Mouse (Mus musculus) forebrain, embryonic 13.5 days (tissue): ENCODE measurements around the gene Fat2. TPM values are rescaled to one million over a fixed set of nuclear protein-coding genes. Genes with fewer than 3 reads are reported as not detected.

Experiments
- ATAC-seq: fragments of 200-750 bp; cut with Nextera tagmentation; 2 replicates; pipeline ENCODE4 v1.8.0; 2017
- H3K27ac ChIP-seq: fragments of 300-500 bp; sonication (generic); 2 replicates; pipeline ENCODE4 v1.5.1; 2015; ENCODE audit warnings: inconsistent platforms, mild to moderate bottlenecking, moderate library complexity
- H3K27me3 ChIP-seq: fragments of 300-500 bp; sonication (generic); 2 replicates; pipeline ENCODE4 v1.6.1; 2015; ENCODE audit warnings: mild to moderate bottlenecking, inconsistent platforms
- H3K36me3 ChIP-seq: fragments of 300-500 bp; sonication (generic); 2 replicates; pipeline ENCODE4 v1.6.1; 2015; ENCODE audit warnings: mild to moderate bottlenecking, inconsistent platforms; ENCODE audit not compliant: poor library complexity, severe bottlenecking
- H3K4me1 ChIP-seq: fragments of 300-500 bp; sonication (generic); 2 replicates; pipeline ENCODE4 v1.6.1; 2015; ENCODE audit warnings: inconsistent platforms
- H3K4me2 ChIP-seq: fragments of 300-500 bp; sonication (generic); 2 replicates; pipeline ENCODE4 v1.6.1; 2015; ENCODE audit warnings: inconsistent platforms, mild to moderate bottlenecking, moderate library complexity
- H3K4me3 ChIP-seq: fragments of 300-500 bp; sonication (generic); 2 replicates; pipeline ENCODE4 v1.5.1; 2015; ENCODE audit warnings: mild to moderate bottlenecking, inconsistent platforms
- H3K9ac ChIP-seq: fragments of 300-500 bp; sonication (generic); 2 replicates; pipeline ENCODE4 v1.6.1; 2015; ENCODE audit warnings: mild to moderate bottlenecking, inconsistent platforms
- H3K9me3 ChIP-seq: fragments of 300-500 bp; sonication (generic); replicated peaks from 2 replicates; pipeline ENCODE4 v1.6.1; 2016; ENCODE audit warnings: inconsistent platforms
- WGBS: fragments of 180-500 bp; shearing (Covaris S2); methylation state at CpG from one replicate; pipeline ENCODE4 v1.1.7; 2015; 5-methylcytosine and 5-hydroxymethylcytosine counted together
- polyA plus RNA-seq: library from polyadenylated mRNA; unstranded; fragments of >200 nt; fragmentation: Nextera tagmentation; extraction: Ambion mirVana; gene quantifications from 2 replicates; pipeline ENCODE4 v1.2.1, GENCODE M21; 2015

Gene Fat2
- polyA plus RNA-seq, 1 experiment from 2014 or later, result not detected

DNA sequence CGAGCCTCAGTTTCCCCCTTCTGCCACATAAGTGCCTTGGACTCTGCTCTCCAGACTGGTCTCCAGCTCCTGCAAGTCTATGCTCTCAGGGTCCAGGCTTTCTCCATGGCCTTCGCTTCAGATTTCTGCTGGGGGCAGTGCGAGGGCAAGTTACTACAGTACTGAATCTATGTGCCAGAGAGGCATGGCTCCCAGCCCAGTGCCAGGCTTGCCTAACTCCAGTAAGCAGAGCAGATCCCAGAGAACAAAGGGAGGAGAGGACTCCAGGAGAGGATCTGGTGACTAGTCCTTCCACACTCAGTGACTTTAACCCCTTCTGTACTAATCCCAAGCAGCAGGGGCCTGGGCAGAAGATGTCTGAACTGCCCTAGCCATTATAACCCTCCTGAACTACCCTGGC lies 28.3 kb upstream of the Fat2 start:
- Histone ChIP-seq H3K4me1 (no peaks in the 10 kb centered on the region), H3K27me3 (no peaks in the 10 kb centered on the region), H3K4me2 (no peak overlapping the region), H3K36me3 (no peaks in the 10 kb centered on the region), H3K9me3 (no peaks in the 10 kb centered on the region), H3K4me3 (no peak overlapping the region), H3K27ac (no peak overlapping the region), H3K9ac (no peak overlapping the region)
- no peak for ATAC-seq
- 82% methylated on average over 3 of the region's 3 CpGs for WGBS

DNA sequence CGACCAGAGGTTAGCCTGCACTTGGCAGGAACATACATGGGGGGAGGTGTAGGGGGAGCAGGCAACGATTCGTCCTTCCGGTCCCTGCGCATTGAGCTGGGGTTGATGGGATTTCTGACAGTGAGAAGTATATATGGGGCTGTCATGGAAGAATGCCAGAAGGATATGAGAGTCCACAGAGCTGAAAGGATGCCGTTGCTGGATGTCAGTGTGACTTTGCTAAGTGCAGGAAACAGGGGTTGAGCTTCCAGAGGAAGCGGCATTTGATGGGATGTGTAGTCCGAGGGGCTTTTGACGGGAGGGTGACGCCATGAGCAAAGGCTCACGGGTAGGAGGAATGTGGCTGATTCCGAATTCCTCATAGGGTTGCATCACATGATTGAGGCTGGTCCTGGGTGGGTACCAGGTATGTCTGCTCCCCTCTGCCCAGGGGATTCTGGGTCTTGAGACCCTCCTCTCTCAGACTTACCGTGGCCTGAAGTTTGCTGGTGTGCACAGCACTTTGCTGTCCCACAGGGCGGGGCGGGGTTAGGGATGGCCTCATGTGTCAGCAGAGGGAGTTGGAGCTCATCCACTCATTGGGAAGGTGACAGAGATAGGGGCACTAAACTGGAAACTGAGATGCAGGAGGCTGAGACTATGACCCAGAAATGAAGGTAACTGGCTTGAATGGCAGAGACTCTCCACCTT lies 21.9 kb upstream of the Fat2 start:
- Histone ChIP-seq H3K27ac (no peak overlapping the region), H3K27me3 (no peaks in the 10 kb centered on the region), H3K9me3 (no peaks in the 10 kb centered on the region), H3K36me3 (no peaks in the 10 kb centered on the region), H3K4me1 (no peaks in the 10 kb centered on the region), H3K9ac (no peak overlapping the region), H3K4me3 (no peak overlapping the region), H3K4me2 (no peak overlapping the region)
- ATAC-seq, result no peak
- WGBS, result 84% methylated on average over 15 of the region's 15 CpGs

DNA sequence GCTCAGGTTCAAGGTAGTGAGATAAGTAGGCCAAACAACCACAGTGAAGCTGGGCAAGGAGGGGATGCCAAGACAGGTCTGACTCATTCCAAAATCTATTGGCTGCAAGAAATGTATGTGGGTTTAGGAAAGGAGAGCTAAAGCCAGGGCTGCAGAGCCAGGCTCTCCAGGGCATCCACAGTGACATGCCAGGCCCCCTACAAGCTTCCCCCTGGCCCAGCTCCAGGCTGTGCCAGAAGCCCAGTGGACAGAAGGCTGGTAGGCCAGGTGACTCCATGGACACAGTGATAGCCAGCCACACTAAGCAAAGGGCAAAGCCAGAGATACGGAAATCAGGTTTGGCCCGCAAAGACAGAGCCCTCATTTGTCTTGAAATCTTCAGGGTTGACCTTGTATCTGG lies 20.5 kb upstream of the Fat2 start:
- H3K4me3 ChIP-seq, result no peak overlapping the region
- 100% methylated on average over 2 of the region's 2 CpGs for WGBS
- H3K4me1 ChIP-seq, result no peaks in the 10 kb centered on the region
- ATAC-seq, result no peak
- H3K27ac ChIP-seq, result no peak overlapping the region
- H3K36me3 ChIP-seq, result no peaks in the 10 kb centered on the region
- H3K9ac ChIP-seq, result no peak overlapping the region
- no peaks in the 10 kb centered on the region for H3K9me3 ChIP-seq
- H3K27me3 ChIP-seq, result no peaks in the 10 kb centered on the region
- no peak overlapping the region for H3K4me2 ChIP-seq

DNA sequence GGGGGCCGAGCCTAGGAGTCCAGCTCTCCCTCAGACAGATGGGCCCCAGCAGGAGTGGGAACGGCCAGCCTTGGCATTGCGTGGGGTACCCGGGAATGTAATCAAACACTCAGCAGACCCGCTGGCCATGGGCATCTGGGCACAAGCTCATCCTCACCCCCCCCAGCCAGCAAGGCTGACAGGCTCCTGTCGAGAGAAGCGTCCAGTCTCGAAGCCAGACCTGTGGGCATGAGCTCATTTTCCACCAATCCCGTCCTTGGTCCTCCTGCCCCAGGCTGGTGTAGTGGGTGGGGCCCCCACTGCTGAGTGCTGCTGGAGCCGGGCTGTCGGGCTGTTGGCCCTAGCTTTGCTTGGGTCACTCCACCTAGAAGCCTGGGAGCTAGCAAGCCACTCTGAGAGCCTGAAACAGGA lies 5.6 kb upstream of the Fat2 start:
- no peak for ATAC-seq
- H3K4me3 ChIP-seq, result no peak overlapping the region
- no peaks in the 10 kb centered on the region for H3K27me3 ChIP-seq
- WGBS, result 76% methylated on average over 11 of the region's 11 CpGs
- no peak overlapping the region for H3K9ac ChIP-seq
- no peaks in the 10 kb centered on the region for H3K4me1 ChIP-seq
- H3K4me2 ChIP-seq, result no peak overlapping the region
- no peaks in the 10 kb centered on the region for H3K9me3 ChIP-seq
- H3K36me3 ChIP-seq, result no peaks in the 10 kb centered on the region
- H3K27ac ChIP-seq, result no peak overlapping the region

DNA sequence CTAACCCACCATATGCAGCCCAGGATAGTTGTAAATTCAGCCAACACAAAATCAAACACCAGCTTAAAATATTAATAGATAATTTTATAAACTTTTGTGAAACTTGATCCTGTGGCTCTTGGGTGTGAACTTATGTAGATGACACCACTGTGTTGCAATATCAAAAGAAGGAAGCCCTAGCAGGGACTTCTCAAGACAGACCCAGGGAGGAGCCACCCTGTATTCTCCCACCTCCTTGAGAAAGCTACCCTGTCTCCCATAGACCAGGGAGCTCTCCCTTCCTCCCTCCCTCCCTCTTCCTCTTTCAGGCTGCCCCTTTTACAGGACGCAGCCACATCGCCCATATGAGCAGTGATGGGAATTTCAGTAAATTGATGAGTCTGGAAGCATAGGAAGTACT lies 4.4 kb upstream of the Fat2 start:
- 91% methylated on average over 2 of the region's 2 CpGs for WGBS
- H3K4me1 ChIP-seq, result no peaks in the 10 kb centered on the region
- no peak for ATAC-seq
- no peak overlapping the region for H3K27ac ChIP-seq
- no peak overlapping the region for H3K4me3 ChIP-seq
- H3K9me3 ChIP-seq, result no peaks in the 10 kb centered on the region
- no peak overlapping the region for H3K4me2 ChIP-seq
- H3K9ac ChIP-seq, result no peak overlapping the region
- no peaks in the 10 kb centered on the region for H3K27me3 ChIP-seq
- H3K36me3 ChIP-seq, result no peaks in the 10 kb centered on the region

DNA sequence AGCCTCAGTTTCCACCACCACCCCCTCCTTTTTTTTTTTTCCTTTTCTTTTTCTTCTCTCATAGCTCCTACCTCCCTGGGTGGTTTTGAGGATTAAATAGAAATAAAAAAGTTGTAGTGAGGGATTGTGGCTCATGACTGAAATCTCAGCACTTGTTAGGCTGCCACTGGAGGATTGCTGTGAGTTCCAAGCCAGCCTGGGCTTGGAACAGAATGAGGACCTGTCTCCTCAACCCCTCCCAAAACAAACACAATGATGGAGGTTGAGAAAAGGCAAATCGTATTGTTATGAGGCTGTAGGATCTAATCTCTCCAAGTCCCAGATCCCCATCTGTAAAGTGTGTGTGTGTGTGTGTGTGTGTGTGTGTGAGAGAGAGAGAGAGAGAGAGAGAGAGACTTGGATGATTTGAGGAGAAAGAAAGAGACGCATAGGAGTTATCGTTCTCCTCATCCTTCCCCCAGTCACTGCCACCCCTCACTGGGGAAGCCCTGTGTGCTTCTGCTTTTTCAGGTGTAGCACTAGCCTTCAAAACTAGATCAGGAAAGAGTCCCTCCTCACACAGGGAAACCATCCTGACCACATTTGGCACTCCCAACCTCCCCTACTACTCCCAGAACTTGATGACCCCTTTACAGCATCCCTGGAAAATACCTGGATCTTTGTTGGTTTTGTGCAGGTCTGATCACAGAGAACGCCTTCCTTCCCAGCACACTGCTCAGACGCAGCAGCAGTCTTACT lies 837 bp upstream of the Fat2 start:
- H3K4me1 ChIP-seq, result no peaks in the 10 kb centered on the region
- no peaks in the 10 kb centered on the region for H3K9me3 ChIP-seq
- no peak for ATAC-seq
- WGBS, result 75% methylated on average over 5 of the region's 5 CpGs
- no peaks in the 10 kb centered on the region for H3K27me3 ChIP-seq
- H3K27ac ChIP-seq, result no peak overlapping the region
- no peaks in the 10 kb centered on the region for H3K36me3 ChIP-seq
- no peak overlapping the region for H3K9ac ChIP-seq
- no peak overlapping the region for H3K4me3 ChIP-seq
- H3K4me2 ChIP-seq, result no peak overlapping the region

DNA sequence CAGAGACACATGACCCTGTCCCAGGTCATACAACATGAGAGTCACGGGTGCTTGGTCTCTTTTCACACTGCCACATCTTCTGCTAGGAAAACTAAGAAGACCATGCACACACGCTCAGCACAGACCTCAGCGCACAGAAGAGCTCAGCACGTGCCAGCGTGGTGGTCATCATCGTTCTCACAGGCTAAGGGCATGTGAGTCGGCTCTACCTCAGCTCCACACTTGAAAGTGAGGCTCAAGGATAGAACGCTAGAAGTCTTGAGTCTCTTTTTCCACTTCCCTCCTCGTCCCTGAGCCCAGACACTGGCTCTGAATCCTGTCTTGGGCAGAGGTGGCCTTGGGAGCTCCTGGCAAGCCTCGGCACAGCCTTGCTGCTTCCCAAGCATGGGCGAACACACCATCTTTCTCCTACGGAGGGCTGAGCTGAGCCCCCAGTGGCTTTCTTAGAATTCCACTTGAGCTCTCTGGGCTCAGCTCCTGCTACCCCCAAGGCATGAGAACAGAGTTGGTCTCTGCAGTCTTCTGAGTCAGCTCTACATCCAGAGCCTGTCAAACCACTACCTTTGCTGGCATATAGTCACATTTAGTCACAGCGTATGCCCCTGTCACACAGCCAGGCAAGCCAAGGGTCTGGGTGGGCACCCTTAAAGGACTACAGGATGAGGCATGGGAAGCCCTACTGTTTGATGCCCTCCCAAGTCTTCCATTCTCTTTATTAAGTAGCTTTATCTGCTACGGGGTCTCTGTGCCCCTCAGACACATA lies 869 bp downstream of the Fat2 start:
- no peaks in the 10 kb centered on the region for H3K27me3 ChIP-seq
- 88% methylated on average over 14 of the region's 14 CpGs for WGBS
- no peaks in the 10 kb centered on the region for H3K9me3 ChIP-seq
- H3K4me1 ChIP-seq, result no peaks in the 10 kb centered on the region
- H3K4me3 ChIP-seq, result no peak overlapping the region
- no peaks in the 10 kb centered on the region for H3K36me3 ChIP-seq
- ATAC-seq, result no peak
- H3K27ac ChIP-seq, result no peak overlapping the region
- no peak overlapping the region for H3K9ac ChIP-seq
- no peak overlapping the region for H3K4me2 ChIP-seq

DNA sequence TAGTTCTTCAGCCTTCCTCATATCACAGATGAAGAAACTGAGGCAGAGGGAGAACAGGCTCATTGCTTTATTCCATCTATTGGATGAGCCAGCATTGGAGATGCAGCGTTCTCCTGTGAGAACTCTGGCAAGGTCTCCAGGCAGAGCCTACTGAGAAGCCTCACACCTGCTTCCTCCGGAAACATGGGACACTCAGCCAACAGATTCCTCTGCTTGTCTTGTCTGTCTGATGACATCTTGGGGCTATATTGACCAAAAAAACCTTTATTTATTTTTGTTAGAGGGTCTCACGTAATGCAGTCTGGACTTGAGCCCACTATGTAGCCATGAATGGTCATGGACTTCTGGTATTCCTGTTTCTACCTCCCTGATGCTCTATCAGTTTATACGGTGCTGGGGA lies 1.8 kb downstream of the Fat2 start:
- no peak overlapping the region for H3K4me3 ChIP-seq
- no peaks in the 10 kb centered on the region for H3K9me3 ChIP-seq
- 93% methylated on average over 4 of the region's 4 CpGs for WGBS
- H3K36me3 ChIP-seq, result no peaks in the 10 kb centered on the region
- H3K27ac ChIP-seq, result no peak overlapping the region
- ATAC-seq, result no peak
- H3K9ac ChIP-seq, result no peak overlapping the region
- no peaks in the 10 kb centered on the region for H3K4me1 ChIP-seq
- no peaks in the 10 kb centered on the region for H3K27me3 ChIP-seq
- H3K4me2 ChIP-seq, result no peak overlapping the region

DNA sequence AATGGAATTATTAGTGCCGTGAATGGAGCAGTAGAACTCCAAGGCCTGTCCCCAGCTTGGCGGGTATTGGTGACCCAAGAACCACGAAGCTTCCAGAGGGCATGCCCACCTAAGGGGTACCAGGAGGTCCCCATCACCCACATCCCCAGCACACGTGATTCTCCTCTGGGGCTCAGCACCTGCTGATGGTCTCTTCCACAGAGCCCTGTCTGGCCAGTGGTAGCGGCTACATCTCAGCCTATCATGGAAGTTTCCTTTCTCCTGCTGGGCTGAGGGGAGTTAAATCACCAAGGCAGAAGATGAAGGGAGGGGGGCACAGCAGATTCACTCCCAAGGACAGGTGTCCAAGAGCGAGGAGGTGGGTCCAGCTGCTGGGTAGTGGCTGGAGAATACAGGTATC lies 2.3 kb downstream of the Fat2 start:
- Histone ChIP-seq H3K4me1 (no peaks in the 10 kb centered on the region), H3K4me3 (no peak overlapping the region), H3K9ac (no peak overlapping the region), H3K27ac (no peak overlapping the region), H3K36me3 (no peaks in the 10 kb centered on the region), H3K4me2 (no peak overlapping the region), H3K9me3 (no peaks in the 10 kb centered on the region), H3K27me3 (no peaks in the 10 kb centered on the region)
- WGBS, result 83% methylated on average over 6 of the region's 6 CpGs
- no peak for ATAC-seq

DNA sequence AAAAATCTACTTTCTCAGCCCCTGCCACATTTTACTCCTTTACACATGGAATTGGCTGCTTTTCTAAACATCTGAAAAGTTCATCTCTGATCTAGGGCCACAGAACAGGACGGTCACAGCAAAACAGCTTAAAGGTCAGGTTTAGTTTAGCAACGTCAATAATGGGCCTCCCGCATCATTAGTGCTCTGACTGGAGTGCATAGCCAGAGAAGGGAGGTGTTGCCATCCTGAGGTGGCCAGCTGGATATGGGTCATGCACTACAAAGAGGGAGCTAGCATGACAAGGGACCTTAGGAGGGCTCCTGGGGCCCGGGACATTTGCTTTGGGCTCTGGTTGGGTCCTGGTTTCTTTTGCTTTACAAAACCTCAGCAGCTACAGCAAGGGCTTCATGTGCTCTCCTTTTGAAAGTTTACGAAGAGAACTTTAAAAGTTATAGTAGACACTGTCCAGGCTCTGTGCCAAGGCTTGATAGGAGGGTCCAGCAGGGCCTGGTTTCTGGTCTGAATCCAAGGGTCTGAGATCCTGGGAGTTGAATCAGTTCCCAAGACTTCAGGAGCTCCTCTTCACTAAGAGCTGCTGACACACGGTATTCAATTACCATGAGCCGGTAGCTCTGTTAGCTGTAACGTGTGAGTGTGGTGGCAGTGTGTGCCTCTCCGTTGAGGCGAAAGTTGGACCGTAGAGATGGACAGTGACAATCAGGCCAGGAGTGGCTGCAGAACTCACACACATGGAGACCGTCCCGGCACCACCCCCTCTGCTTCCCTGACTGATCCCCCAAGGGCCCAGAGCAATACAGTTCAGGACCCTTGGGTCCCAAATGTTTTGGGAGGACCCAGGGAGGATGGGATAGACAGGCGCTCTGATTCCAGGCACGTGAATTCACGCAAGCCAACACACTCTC lies 6.2 kb downstream of the Fat2 start:
- ATAC-seq, result no peak
- no peaks in the 10 kb centered on the region for H3K9me3 ChIP-seq
- H3K4me1 ChIP-seq, result peaks cover 8% of the 10 kb centered on the region; the same call in 1 of the 2 replicates
- 85% methylated on average over 16 of the region's 16 CpGs for WGBS
- no peaks in the 10 kb centered on the region for H3K27me3 ChIP-seq
- H3K27ac ChIP-seq, result no peak overlapping the region
- H3K9ac ChIP-seq, result no peak overlapping the region
- no peak overlapping the region for H3K4me2 ChIP-seq
- no peaks in the 10 kb centered on the region for H3K36me3 ChIP-seq
- H3K4me3 ChIP-seq, result no peak overlapping the region

DNA sequence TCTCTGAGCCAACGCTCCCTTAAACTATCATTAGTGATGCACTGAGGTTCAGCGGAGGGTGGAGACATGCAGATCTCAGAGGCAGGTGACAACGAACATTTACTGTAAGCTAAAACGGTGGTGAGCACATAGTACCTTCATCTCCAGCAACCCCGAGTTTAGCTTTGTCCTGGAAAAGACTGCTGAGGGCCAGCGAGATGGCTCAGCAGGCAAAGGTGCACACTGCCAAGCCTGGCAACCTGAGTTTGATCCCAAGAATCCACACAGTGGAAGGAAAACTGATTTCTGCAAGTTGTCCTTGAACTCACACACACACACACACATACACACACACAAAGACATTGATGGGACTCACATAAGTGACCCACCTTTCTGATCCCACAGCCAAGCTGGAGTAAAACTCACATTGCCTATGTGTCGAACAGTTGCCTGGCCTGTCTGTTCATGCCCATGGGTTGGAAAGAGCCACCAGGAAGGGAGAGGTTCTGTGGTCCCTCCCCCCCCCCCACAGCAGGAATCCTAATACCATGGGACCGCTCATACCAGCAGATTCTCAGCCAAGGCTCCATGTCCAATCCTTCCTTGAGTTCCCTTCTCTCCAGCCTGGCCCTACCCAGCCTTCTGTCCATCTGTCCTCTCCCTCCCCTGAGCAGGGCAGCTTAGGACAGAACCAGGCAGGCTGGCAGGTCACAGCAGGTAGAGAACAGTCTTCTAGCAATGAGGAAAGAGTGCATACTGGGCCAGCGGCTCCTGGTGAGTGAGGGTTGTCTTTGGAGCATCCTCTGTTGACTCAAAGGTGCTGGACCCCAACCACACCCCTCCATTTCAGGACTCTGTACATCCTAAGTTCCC lies 8.6 kb downstream of the Fat2 start:
- no peak overlapping the region for H3K27ac ChIP-seq
- 92% methylated on average over 9 of the region's 9 CpGs for WGBS
- no peak overlapping the region for H3K4me2 ChIP-seq
- no peaks in the 10 kb centered on the region for H3K27me3 ChIP-seq
- ATAC-seq, result no peak
- no peaks in the 10 kb centered on the region for H3K36me3 ChIP-seq
- H3K9me3 ChIP-seq, result no peaks in the 10 kb centered on the region
- peaks cover 8% of the 10 kb centered on the region; the same call in 1 of the 2 replicates for H3K4me1 ChIP-seq
- no peak overlapping the region for H3K9ac ChIP-seq
- no peak overlapping the region for H3K4me3 ChIP-seq
